Mouse (Mus musculus) splenic B cell, adult 2 months (primary cell): ENCODE measurements around the gene Gm40193.

Source experiments
- DNase-seq: peaks from one replicate; pipeline ENCODE4 v3.0.0-alpha.2; 2011; ENCODE audit warnings: low read depth, low spot score
- H3K27me3 ChIP-seq: 2 replicates; pipeline ENCODE4 v1.6.1; 2012; ENCODE audit warnings: mild to moderate bottlenecking, low read length, moderate library complexity, mixed read lengths; ENCODE audit not compliant: control insufficient read depth, poor library complexity, insufficient read depth, severe bottlenecking
- H3K36me3 ChIP-seq: 2 replicates; pipeline ENCODE4 v1.6.1; 2012; ENCODE audit warnings: mild to moderate bottlenecking, low read length, moderate library complexity, mixed read lengths; ENCODE audit not compliant: control insufficient read depth, poor library complexity, insufficient read depth, severe bottlenecking

The Gm40193 gene

DNA sequence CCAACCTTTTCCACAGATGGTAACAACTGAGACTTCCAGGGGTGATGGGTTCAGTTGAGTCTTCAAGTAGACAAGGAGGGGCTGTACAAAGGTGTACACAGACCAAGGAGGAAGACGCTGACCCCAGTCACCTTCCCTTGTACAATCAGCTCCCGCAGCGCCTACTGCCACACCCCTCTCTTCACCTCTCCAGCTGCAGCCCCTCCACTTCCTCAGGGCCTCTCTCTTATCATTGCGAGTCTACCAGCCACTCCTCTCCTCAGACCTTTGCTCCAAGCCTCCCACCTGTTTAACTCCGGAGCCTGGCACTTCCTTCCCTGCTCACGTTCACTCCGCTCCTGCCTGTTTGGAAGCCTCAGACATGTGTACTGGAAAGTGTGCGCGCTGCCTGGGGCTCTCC is 27.8 kb downstream of the Gm40193 start, which contains the start of gene Tm4sf5:
Gene Tm4sf5 (plus strand): TSS at position 275 of the 400 bp plus-strand sequence.
- Histone ChIP-seq H3K36me3 (no peaks in the 10 kb centered on the region), H3K27me3 (no peaks in the 10 kb centered on the region; the same call in 1 of the 2 replicates)
- DNase-seq: no peak

DNA sequence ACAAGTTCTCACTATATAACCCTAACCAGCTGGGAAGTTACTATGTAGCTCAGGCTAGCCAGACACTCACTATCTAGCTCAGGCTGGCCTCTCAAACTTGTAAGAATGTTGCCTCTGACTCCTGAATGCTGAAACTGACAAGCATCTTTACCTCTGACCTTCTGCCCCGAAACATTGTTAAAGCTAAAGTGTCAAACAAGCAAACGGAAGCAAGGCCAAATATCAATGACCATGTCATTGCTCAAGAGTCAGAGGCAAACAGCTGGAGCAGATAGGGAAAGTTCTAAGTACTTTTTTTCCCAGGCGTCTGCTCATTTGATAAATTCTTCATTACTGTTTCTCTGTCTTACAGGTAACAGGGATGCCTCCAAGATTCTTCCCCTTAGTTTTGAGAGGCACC is 30.7 kb downstream of the Gm40193 start:
- no peak for DNase-seq
- Histone ChIP-seq H3K36me3 (no peaks in the 10 kb centered on the region), H3K27me3 (no peaks in the 10 kb centered on the region; the same call in 1 of the 2 replicates)

GRCm38 (mm10) chr11:70500476-70500812 is 32.3 kb downstream of the Gm40193 start:
- no peak for DNase-seq
- no peaks in the 10 kb centered on the region; the same call in 1 of the 2 replicates for H3K27me3 ChIP-seq
- no peaks in the 10 kb centered on the region for H3K36me3 ChIP-seq

- H3K27me3 ChIP-seq: no peaks in the 10 kb centered on the region; the same call in 1 of the 2 replicates
- DNase-seq: peak; percentile 41
- no peaks in the 10 kb centered on the region for H3K36me3 ChIP-seq
Measured at GRCm38 (mm10) chr11:70499566-70500475, 32.9 kb downstream of the Gm40193 start.

- DNase-seq: peak; percentile 9
- H3K36me3 ChIP-seq: no peaks in the 10 kb centered on the region
- no peaks in the 10 kb centered on the region for H3K27me3 ChIP-seq
Measured at GRCm38 (mm10) chr11:70489684-70490083, 43.1 kb downstream of the Gm40193 start.

GRCm38 (mm10) chr11:70489138-70489537 is 43.6 kb downstream of the Gm40193 start:
- Histone ChIP-seq H3K36me3 (no peaks in the 10 kb centered on the region), H3K27me3 (no peaks in the 10 kb centered on the region)

DNA sequence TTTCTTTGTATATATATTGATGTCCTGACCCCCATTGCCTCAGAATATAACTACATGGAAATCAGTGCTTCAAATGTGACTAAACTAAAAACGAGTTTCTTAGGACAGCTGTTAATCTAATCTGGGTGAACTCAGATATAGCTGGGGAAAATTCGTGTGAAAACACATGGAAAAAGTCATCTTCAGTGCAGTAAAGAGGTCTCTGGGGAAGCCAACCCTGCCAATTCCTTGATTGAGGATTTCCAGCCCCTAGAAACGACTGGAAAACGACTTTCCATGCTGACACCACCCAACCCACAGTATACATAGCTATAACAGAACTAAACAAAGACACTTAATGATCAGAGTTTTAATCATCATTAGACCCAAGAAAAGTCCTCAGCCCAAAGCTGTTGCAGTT is 44.9 kb downstream of the Gm40193 start:
- no peak for DNase-seq
- no peaks in the 10 kb centered on the region for H3K36me3 ChIP-seq
- H3K27me3 ChIP-seq: no peaks in the 10 kb centered on the region

More at GRCm38 (mm10) chr11:70489138-70489537, 43.6 kb downstream of the Gm40193 start:
- no peak for DNase-seq

- H3K36me3 ChIP-seq: no peaks in the 10 kb centered on the region
- no peak for DNase-seq
- no peaks in the 10 kb centered on the region for H3K27me3 ChIP-seq
Measured at GRCm38 (mm10) chr11:70485498-70485897, 47.2 kb downstream of the Gm40193 start.
